Mouse (Mus musculus): ENCODE measurements around the gene Lyrm9. TPM values are rescaled to one million over a fixed set of nuclear protein-coding genes. Genes with fewer than 3 reads are reported as not detected.
A peak's percentile ranks its signal among the peaks of the same experiment; 100 is the strongest.

Lyrm9 gene
- total and polyA plus RNA-seq, 2 experiments from 2014 or later = 6.9 to 51.7 TPM

DNA sequence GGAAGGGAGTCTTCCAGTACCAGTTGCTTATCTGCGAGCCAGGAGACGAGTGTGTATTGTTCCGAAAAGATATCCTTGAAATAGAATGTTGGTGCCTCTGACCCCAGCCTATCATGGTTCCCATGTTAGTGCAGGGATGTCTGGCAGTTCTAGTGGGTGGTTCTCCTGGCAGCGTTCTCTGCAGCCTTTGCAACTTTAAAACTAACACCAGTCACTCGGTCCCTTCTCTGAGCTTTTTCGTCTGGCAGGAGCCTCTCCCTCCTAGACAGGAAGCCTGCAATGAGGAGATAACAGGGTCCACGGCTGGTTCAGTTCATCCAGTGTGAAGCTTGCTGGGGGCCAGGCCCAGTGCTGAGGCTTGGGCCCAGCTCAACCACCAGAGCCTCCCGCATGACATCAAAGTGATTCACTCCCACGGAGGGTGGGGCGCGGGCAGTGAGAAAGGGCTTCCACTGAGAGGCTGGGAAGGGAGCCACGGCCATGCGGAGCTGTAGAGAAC is 6.5 kb downstream of the Lyrm9 start:
- no peaks in the 10 kb centered on the region for H3K36me3 ChIP-seq (replicated peaks; ENCODE audit: control insufficient read depth, insufficient read depth, low read length)
- TF ChIP-seq EP300 (IDR thresholded peaks at IDR 0.05; ENCODE audit: low read depth) (peak; percentile 76), CTCF (IDR thresholded peaks at IDR 0.05; ENCODE audit: low read depth) (no peak)
- H3K4me2 ChIP-seq (ENCODE audit: low read depth, low read length) = no peak overlapping the region
- 5% methylated on average over 13 of the region's 13 CpGs for WGBS
- peak; percentile 74 for ATAC-seq (ENCODE audit: insufficient read depth, low read depth)
- H3K27me3 ChIP-seq (ENCODE audit: control insufficient read depth, insufficient read depth, low read length) = no peaks in the 10 kb centered on the region
- H3K4me1 ChIP-seq (ENCODE audit: control insufficient read depth, insufficient read depth) = peaks cover 37% of the 10 kb centered on the region
- H3K9ac ChIP-seq (replicated peaks; ENCODE audit: low read depth, low read length) = no peak overlapping the region
- DNase-seq (ENCODE audit: low spot score) = peak; percentile 87
- H3K4me3 ChIP-seq (ENCODE audit: low read depth, low read length) = no peak overlapping the region
- no peaks in the 10 kb centered on the region for H3K9me3 ChIP-seq (replicated peaks; ENCODE audit: control insufficient read depth, low read length)
- H3K27ac ChIP-seq (ENCODE audit: low read depth) = peak overlapping the region; percentile 47

DNA sequence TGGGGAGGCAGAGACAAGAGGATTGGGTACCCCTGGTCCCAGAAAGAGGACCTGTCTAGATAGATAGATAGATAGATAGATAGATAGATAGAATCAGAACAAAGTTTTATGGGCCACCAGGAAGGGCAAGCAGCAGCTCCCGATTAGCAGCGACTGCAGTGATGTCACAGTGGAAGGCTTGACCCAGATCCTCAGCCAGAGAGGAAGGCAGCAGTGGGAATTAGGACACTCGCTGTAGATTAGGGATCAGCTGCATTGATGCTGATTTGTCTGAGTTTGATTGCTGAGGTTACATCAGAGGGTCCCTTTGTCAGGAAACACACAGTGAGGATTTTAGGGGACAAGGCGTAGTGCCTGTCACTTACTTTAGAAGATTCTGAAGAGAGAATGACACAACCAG is 10.1 kb downstream of the Lyrm9 start:
- 0 out of 2 replicates have a peak, but pooled peaks cover 3% of the 10 kb centered on the region for H3K36me3 ChIP-seq (replicated peaks; ENCODE audit: control insufficient read depth, insufficient read depth, low read length)
- H3K27me3 ChIP-seq (ENCODE audit: control insufficient read depth, insufficient read depth, low read length) = no peaks in the 10 kb centered on the region
- no peak overlapping the region for H3K4me2 ChIP-seq (ENCODE audit: low read depth, low read length)
- no peak overlapping the region for H3K27ac ChIP-seq (ENCODE audit: low read depth)
- TF ChIP-seq EP300 (IDR thresholded peaks at IDR 0.05; ENCODE audit: low read depth) = no peak
- no peak for TF ChIP-seq CTCF (IDR thresholded peaks at IDR 0.05; ENCODE audit: low read depth)
- no peaks in the 10 kb centered on the region for H3K9me3 ChIP-seq (replicated peaks; ENCODE audit: control insufficient read depth, low read length)
- DNase-seq (ENCODE audit: low spot score) (no peak), ATAC-seq (ENCODE audit: insufficient read depth, low read depth) (no peak)
- peaks cover 18% of the 10 kb centered on the region for H3K4me1 ChIP-seq (ENCODE audit: control insufficient read depth, insufficient read depth)
- no peak overlapping the region for H3K4me3 ChIP-seq (ENCODE audit: low read depth, low read length)
- 85% methylated on average over 4 of the region's 4 CpGs for WGBS
- no peak overlapping the region for H3K9ac ChIP-seq (replicated peaks; ENCODE audit: low read depth, low read length)

DNA sequence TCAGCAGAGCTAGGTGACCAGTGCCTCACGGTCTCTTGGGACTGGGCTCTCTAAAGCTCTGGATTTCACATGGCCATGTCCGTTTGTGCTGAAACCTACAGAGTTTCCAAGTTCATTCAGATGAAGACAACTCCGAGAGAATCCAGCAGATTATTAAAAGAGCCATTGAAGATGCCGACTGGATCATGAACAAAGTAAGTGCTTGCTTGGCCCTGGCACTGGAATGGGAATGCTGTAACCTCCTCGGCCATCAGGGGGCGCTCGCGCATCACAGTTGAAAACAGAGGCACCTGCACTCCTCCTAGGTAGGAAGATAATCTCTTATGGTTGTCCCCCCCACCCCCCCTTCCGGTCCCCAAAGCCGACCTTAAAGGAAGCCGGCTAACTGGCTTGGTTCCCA is 11.6 kb downstream of the Lyrm9 start:
- H3K36me3 ChIP-seq (replicated peaks; ENCODE audit: control insufficient read depth, insufficient read depth, low read length) = 0 out of 2 replicates have a peak, but pooled peaks cover 3% of the 10 kb centered on the region
- no peak overlapping the region for H3K4me2 ChIP-seq (ENCODE audit: low read depth, low read length)
- peaks cover 7% of the 10 kb centered on the region for H3K4me1 ChIP-seq (ENCODE audit: control insufficient read depth, insufficient read depth)
- no peak for DNase-seq (ENCODE audit: low spot score)
- peak; percentile 69 for TF ChIP-seq CTCF (IDR thresholded peaks at IDR 0.05; ENCODE audit: low read depth)
- TF ChIP-seq EP300 (IDR thresholded peaks at IDR 0.05; ENCODE audit: low read depth) = no peak
- no peaks in the 10 kb centered on the region for H3K27me3 ChIP-seq (ENCODE audit: control insufficient read depth, insufficient read depth, low read length)
- no peaks in the 10 kb centered on the region for H3K9me3 ChIP-seq (replicated peaks; ENCODE audit: control insufficient read depth, low read length)
- no peak overlapping the region for H3K4me3 ChIP-seq (ENCODE audit: low read depth, low read length)
- no peak for ATAC-seq (ENCODE audit: insufficient read depth, low read depth)
- no peak overlapping the region for H3K27ac ChIP-seq (ENCODE audit: low read depth)
- WGBS = 17% methylated on average over 11 of the region's 11 CpGs
- no peak overlapping the region for H3K9ac ChIP-seq (replicated peaks; ENCODE audit: low read depth, low read length)

DNA sequence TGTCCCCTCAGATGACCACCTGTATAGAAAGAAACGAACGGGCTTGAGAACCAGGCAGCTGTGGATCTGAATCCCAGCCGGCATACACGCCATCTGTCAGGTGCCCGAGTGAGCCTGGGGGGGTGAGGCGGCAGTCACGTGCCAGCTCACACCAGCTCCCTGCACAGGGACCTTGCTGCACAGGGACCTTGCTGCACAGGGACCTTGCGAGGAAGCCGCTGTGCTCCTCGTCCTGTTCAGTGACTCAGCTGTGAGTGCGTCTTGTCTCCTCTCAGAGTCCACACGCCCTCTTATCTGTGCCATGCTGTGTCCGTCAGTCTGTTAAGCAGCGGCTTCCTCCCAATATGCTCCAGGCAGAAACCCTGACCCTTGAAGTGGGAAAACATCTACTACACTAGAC is 13.1 kb downstream of the Lyrm9 start:
- WGBS = 66% methylated on average over 14 of the region's 14 CpGs
- Histone ChIP-seq H3K9ac (replicated peaks; ENCODE audit: low read depth, low read length) (no peak overlapping the region), H3K36me3 (replicated peaks; ENCODE audit: control insufficient read depth, insufficient read depth, low read length) (0 out of 2 replicates have a peak, but pooled peaks cover 3% of the 10 kb centered on the region), H3K27me3 (ENCODE audit: control insufficient read depth, insufficient read depth, low read length) (no peaks in the 10 kb centered on the region), H3K4me1 (ENCODE audit: control insufficient read depth, insufficient read depth) (no peaks in the 10 kb centered on the region), H3K4me2 (ENCODE audit: low read depth, low read length) (no peak overlapping the region), H3K9me3 (replicated peaks; ENCODE audit: control insufficient read depth, low read length) (no peaks in the 10 kb centered on the region), H3K4me3 (ENCODE audit: low read depth, low read length) (no peak overlapping the region), H3K27ac (ENCODE audit: low read depth) (no peak overlapping the region)
- TF ChIP-seq EP300 (IDR thresholded peaks at IDR 0.05; ENCODE audit: low read depth) = no peak
- TF ChIP-seq CTCF (IDR thresholded peaks at IDR 0.05; ENCODE audit: low read depth) = no peak
- ATAC-seq (ENCODE audit: insufficient read depth, low read depth) = no peak
- DNase-seq (ENCODE audit: low spot score) = no peak

DNA sequence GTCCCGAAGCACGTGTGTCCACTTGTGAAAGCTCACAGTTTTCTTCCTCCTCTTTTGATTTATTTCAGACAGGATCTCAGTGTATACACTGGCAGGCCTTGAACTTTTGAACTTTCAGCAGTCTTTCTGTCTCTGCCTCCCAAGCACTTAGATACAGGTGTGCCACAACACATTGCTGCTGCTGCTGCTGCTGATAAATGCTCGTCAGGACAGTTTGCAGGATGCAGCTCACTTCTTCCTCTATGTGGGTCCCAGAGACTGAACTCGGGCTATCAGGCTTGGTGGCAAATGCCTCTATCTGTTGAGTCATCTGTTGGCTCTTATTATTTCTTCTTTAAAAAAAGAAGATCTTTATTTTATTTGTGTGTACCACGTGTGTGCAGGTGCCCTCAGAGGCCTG is 13.8 kb downstream of the Lyrm9 start:
- Histone ChIP-seq H3K4me2 (ENCODE audit: low read depth, low read length) (no peak overlapping the region), H3K4me1 (ENCODE audit: control insufficient read depth, insufficient read depth) (no peaks in the 10 kb centered on the region), H3K9ac (replicated peaks; ENCODE audit: low read depth, low read length) (no peak overlapping the region), H3K27me3 (ENCODE audit: control insufficient read depth, insufficient read depth, low read length) (no peaks in the 10 kb centered on the region), H3K36me3 (replicated peaks; ENCODE audit: control insufficient read depth, insufficient read depth, low read length) (0 out of 2 replicates have a peak, but pooled peaks cover 3% of the 10 kb centered on the region), H3K9me3 (replicated peaks; ENCODE audit: control insufficient read depth, low read length) (no peaks in the 10 kb centered on the region), H3K27ac (ENCODE audit: low read depth) (no peak overlapping the region), H3K4me3 (ENCODE audit: low read depth, low read length) (no peak overlapping the region)
- TF ChIP-seq EP300 (IDR thresholded peaks at IDR 0.05; ENCODE audit: low read depth) = no peak
- TF ChIP-seq CTCF (IDR thresholded peaks at IDR 0.05; ENCODE audit: low read depth) = no peak
- ATAC-seq (ENCODE audit: insufficient read depth, low read depth) (no peak), DNase-seq (ENCODE audit: low spot score) (no peak)
- WGBS = 71% methylated on average over 5 of the region's 5 CpGs

DNA sequence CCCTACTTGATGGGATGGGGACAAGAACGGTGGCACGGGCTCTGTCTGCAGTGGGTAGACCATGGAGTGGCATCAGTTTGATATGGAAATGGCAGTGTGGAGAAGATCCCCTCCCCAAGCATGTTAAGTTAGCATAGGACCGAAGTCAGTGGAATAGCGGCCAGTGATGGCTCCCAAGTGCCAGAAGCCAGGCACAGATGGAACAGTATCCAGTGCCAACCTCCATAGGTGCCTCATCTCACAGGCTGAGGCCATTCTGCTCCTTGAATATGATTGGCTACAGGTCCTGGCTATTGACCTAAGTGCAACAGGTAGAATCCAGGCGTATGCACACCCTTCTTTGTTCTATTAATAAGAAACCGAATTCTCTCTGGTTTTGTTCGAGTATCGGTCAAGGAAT is 15.6 kb downstream of the Lyrm9 start:
- 93% methylated on average over 8 of the region's 8 CpGs for WGBS
- H3K4me2 ChIP-seq (ENCODE audit: low read depth, low read length) = no peak overlapping the region

More for the DNA sequence above, 15.6 kb downstream of the Lyrm9 start:
- no peak for DNase-seq (ENCODE audit: low spot score)
- H3K9ac ChIP-seq (replicated peaks; ENCODE audit: low read depth, low read length) = no peak overlapping the region
- no peak for TF ChIP-seq CTCF (IDR thresholded peaks at IDR 0.05; ENCODE audit: low read depth)
- no peak for TF ChIP-seq EP300 (IDR thresholded peaks at IDR 0.05; ENCODE audit: low read depth)
- H3K36me3 ChIP-seq (replicated peaks; ENCODE audit: control insufficient read depth, insufficient read depth, low read length) = 0 out of 2 replicates have a peak, but pooled peaks cover 3% of the 10 kb centered on the region
- H3K9me3 ChIP-seq (replicated peaks; ENCODE audit: control insufficient read depth, low read length) = no peaks in the 10 kb centered on the region
- no peak overlapping the region for H3K4me3 ChIP-seq (ENCODE audit: low read depth, low read length)
- ATAC-seq (ENCODE audit: insufficient read depth, low read depth) = no peak
- no peak overlapping the region for H3K27ac ChIP-seq (ENCODE audit: low read depth)
- H3K27me3 ChIP-seq (ENCODE audit: control insufficient read depth, insufficient read depth, low read length) = no peaks in the 10 kb centered on the region
- no peaks in the 10 kb centered on the region for H3K4me1 ChIP-seq (ENCODE audit: control insufficient read depth, insufficient read depth)

All from heart, postnatal 0 days (tissue).